Mouse (Mus musculus) heart, postnatal 0 days (tissue): ENCODE measurements around the gene Serpina3c.

Experiments used
- CTCF ChIP-seq: IDR thresholded peaks from 2 replicates; pipeline ENCODE4 v1.5.1; 2016; ENCODE audit warnings: antibody characterized with exemption, control low read depth, low read depth
- EP300 ChIP-seq: IDR thresholded peaks from 2 replicates; pipeline ENCODE4 v1.6.1; 2016; ENCODE audit warnings: antibody characterized with exemption, low read depth

- TF ChIP-seq CTCF = no peak
- TF ChIP-seq EP300 = no peak
Measured at GRCm38 (mm10) chr12:104145571-104145970, 8.1 kb downstream of the Serpina3c start.
